Mouse (Mus musculus): Measurements from ENCODE around the gene Zscan4-ps2.
"Not testable (repeated sequence)": the region's sequence is repeated elsewhere in the genome, so short reads cannot be mapped to it uniquely, and the experiment has no call there.

The Zscan4-ps2 gene

GRCm38 (mm10) chr7:11514010-11514409 is at the start of gene Zscan4-ps2:
Gene Zscan4-ps2 (plus strand): TSS chr7:11514310.
- not testable (repeated sequence) for ATAC-seq (ENCODE audit: insufficient number of reproducible peaks, low FRiP score, low TSS enrichment)

Data from cerebellum, adult (tissue).